Mouse (Mus musculus) heart, embryonic 15.5 days (tissue): ENCODE measurements around the gene Dmc1. TPM values are rescaled to one million over a fixed set of nuclear protein-coding genes. Genes with fewer than 3 reads are reported as not detected.
A peak's percentile ranks its signal among the peaks of the same experiment; 100 is the strongest.

Source experiments
- ATAC-seq: fragments of 200-750 bp; cut with Nextera tagmentation; replicated peaks from 2 replicates; pipeline ENCODE4 v1.8.0; 2017; ENCODE audit warnings: low read depth, moderate TSS enrichment; ENCODE audit not compliant: insufficient number of reproducible peaks, insufficient read depth, low FRiP score
- H3K27ac ChIP-seq: fragments of 300-500 bp; sonication (generic); 2 replicates; pipeline ENCODE4 v1.5.1; 2015; ENCODE audit warnings: mild to moderate bottlenecking, inconsistent platforms
- H3K27me3 ChIP-seq: fragments of 300-500 bp; sonication (generic); 2 replicates; pipeline ENCODE4 v1.6.1; 2015; ENCODE audit warnings: inconsistent platforms
- H3K36me3 ChIP-seq: fragments of 300-500 bp; sonication (generic); 2 replicates; pipeline ENCODE4 v1.6.1; 2015; ENCODE audit warnings: mild to moderate bottlenecking, inconsistent platforms
- H3K4me1 ChIP-seq: fragments of 300-500 bp; sonication (generic); replicated peaks from 2 replicates; pipeline ENCODE4 v1.6.1; 2015; ENCODE audit warnings: inconsistent platforms
- H3K4me2 ChIP-seq: fragments of 300-500 bp; sonication (generic); 2 replicates; pipeline ENCODE4 v1.6.1; 2015; ENCODE audit warnings: inconsistent platforms, mild to moderate bottlenecking, moderate library complexity
- H3K4me3 ChIP-seq: fragments of 300-500 bp; sonication (generic); 2 replicates; pipeline ENCODE4 v1.5.1; 2015; ENCODE audit warnings: mild to moderate bottlenecking, inconsistent platforms
- H3K9ac ChIP-seq: fragments of 300-500 bp; sonication (generic); 2 replicates; pipeline ENCODE4 v1.6.1; 2015; ENCODE audit warnings: mild to moderate bottlenecking, inconsistent platforms
- H3K9me3 ChIP-seq: fragments of 300-500 bp; sonication (generic); replicated peaks from 2 replicates; pipeline ENCODE4 v1.6.1; 2016; ENCODE audit warnings: inconsistent platforms
- WGBS: fragments of 180-500 bp; shearing (Covaris S2); methylation state at CpG from one replicate; pipeline ENCODE4 v1.1.7; 2015; ENCODE audit warnings: mixed read lengths; 5-methylcytosine and 5-hydroxymethylcytosine counted together
- polyA plus RNA-seq: library from polyadenylated mRNA; unstranded; fragments of >200 nt; fragmentation: Nextera tagmentation; extraction: Ambion mirVana; gene quantifications from 2 replicates; pipeline ENCODE4 v1.2.1, GENCODE M21; 2015

Gene Dmc1
- 1.3 and 1.5 TPM in 2 replicates for polyA plus RNA-seq

DNA sequence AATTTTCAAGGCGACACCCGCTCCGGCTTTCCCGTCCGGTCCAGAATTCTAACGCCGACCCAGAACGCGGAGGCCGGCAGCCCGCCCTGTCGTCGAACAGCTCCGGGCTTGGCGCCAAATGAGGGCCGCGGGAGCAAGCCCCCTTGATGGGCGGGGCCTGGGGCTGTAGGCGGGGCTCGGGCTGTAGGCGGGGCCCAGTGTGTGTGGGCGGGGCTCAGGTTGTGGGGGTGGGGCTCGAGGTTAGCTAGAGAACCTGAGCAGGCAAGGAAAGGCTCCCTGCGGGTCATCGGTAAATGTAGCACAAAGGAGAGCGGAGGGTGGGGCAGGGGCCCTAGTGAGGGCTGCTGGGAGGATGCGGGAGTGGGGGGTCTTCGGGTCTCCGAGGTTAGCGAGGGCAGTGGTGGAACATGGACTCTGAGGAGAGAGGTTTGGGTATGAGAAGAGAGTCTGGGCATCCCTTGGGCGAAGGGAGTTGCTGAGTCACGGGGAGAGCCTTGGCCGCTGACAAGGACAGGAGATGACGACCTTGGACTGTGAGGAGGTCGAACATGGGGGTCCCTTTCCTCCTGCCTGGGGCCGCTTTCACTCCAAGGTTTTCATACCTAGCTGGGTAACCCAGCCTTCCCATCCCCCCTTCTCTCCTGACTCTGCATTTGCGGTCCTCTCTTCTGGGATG, at the start of gene Dmc1:
Dmc1 (minus strand) TSS at position 120 of the 676 bp plus-strand sequence.
- Histone ChIP-seq H3K27me3 (no peaks in the 10 kb centered on the region), H3K9ac (peak within 1 kb of the TSS; percentile 45), H3K4me3 (peak within 1 kb of the TSS; percentile 43), H3K4me2 (peak within 1 kb of the TSS; percentile 65), H3K9me3 (no peaks in the 10 kb centered on the region), H3K27ac (no peak within 1 kb of the TSS), H3K4me1 (peaks cover 10% of the 10 kb centered on the region), H3K36me3 (no peaks in the 10 kb centered on the region)
- 10% methylated on average over 37 of the region's 37 CpGs for WGBS
- ATAC-seq, result peak; percentile 58

DNA sequence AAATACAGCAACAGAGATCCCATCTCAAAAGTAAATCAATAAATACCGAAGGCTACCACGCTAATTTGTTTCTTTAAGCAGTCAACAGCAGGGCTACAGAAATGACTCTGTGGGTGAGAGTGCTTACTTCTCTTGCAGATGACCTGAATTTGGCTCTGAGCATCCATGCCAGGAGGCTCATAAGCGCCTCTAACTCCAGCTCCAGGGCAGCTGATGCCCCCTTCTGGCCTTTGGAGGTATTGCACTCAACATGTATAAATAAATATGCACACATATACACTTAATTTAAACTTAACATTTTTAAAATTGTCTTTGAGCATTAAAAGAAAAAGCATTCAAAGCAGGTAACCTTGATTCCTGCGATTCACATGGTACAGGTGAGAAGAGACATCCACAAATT, 46.6 kb upstream of the Dmc1 start:
- Histone ChIP-seq H3K9ac (no peak overlapping the region), H3K9me3 (0 out of 2 replicates have a peak, but pooled peaks cover 3% of the 10 kb centered on the region), H3K36me3 (no peaks in the 10 kb centered on the region), H3K4me2 (no peak overlapping the region), H3K27me3 (no peaks in the 10 kb centered on the region), H3K27ac (no peak overlapping the region), H3K4me3 (no peak overlapping the region), H3K4me1 (no peaks in the 10 kb centered on the region)
- 76% methylated on average over 4 of the region's 4 CpGs for WGBS
- no peak for ATAC-seq

DNA sequence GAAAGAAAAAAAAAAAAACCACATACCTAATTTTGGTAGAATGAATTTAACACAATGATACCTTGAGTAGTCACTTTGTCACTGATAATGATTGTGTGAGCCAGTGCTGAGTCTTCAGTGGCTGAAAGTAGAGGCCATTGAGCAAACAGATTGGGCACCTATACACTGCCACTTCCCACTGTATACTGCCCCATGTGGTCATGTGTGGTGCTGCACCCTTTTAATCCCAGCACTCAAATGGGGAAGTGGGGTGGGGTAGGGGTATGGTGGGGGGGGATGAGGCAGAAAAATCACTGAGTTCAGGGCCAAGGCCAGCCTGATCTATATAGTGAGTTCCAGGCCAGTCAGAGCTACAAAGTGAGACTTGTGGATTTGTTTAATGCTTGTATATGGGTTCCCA, 45.7 kb upstream of the Dmc1 start:
- ATAC-seq, result no peak
- 0 out of 2 replicates have a peak, but pooled peaks cover 3% of the 10 kb centered on the region for H3K9me3 ChIP-seq

GRCm38 (mm10) chr15:79648130-79648529, 43.2 kb upstream of the Dmc1 start:
- WGBS, result 84% methylated on average over 12 of the region's 12 CpGs

More for the DNA sequence above, 45.7 kb upstream of the Dmc1 start:
- Histone ChIP-seq H3K36me3 (no peaks in the 10 kb centered on the region), H3K4me3 (no peak overlapping the region), H3K4me2 (no peak overlapping the region), H3K4me1 (no peaks in the 10 kb centered on the region), H3K27me3 (no peaks in the 10 kb centered on the region), H3K27ac (no peak overlapping the region), H3K9ac (no peak overlapping the region)

DNA sequence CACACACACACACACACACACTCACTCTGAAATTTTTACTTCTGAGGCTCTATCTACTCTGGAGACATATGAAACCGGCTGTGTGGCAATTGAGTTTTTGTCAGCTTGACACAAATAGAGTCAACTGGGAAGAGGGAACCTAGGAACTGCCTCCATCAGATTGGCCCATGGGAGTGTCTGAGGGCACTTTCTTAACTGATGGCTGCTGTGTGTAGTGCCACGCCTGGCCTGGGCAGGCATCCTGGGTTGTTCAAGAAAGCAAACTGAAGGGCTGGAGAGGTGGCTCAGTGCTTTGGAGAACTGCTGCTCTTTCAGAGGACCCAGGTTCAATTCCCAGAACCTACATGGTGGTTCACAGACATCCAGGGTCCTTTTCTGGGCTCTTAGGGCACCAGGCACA, 40.6 kb upstream of the Dmc1 start:
- H3K27ac ChIP-seq, result no peak overlapping the region
- ATAC-seq, result no peak
- no peaks in the 10 kb centered on the region for H3K4me1 ChIP-seq
- no peak overlapping the region for H3K4me3 ChIP-seq
- H3K4me2 ChIP-seq, result no peak overlapping the region
- 70% methylated on average over 2 of the region's 2 CpGs for WGBS
- no peak overlapping the region for H3K9ac ChIP-seq
- H3K27me3 ChIP-seq, result no peaks in the 10 kb centered on the region
- H3K36me3 ChIP-seq, result no peaks in the 10 kb centered on the region
- H3K9me3 ChIP-seq, result no peaks in the 10 kb centered on the region

More at GRCm38 (mm10) chr15:79648130-79648529, 43.2 kb upstream of the Dmc1 start:
- 0 out of 2 replicates have a peak, but pooled peaks cover 3% of the 10 kb centered on the region for H3K9me3 ChIP-seq
- H3K27ac ChIP-seq, result no peak overlapping the region
- no peaks in the 10 kb centered on the region for H3K4me1 ChIP-seq
- no peak overlapping the region for H3K9ac ChIP-seq
- ATAC-seq, result no peak
- no peak overlapping the region for H3K4me3 ChIP-seq
- no peak overlapping the region for H3K4me2 ChIP-seq
- H3K27me3 ChIP-seq, result no peaks in the 10 kb centered on the region
- no peaks in the 10 kb centered on the region for H3K36me3 ChIP-seq

- H3K27ac ChIP-seq, result no peak overlapping the region
- no peaks in the 10 kb centered on the region for H3K36me3 ChIP-seq
- WGBS, result 56% methylated on average over 12 of the region's 12 CpGs
- H3K27me3 ChIP-seq, result no peaks in the 10 kb centered on the region
- H3K4me3 ChIP-seq, result no peak overlapping the region
- H3K4me1 ChIP-seq, result no peaks in the 10 kb centered on the region
- no peak overlapping the region for H3K4me2 ChIP-seq
- H3K9me3 ChIP-seq, result no peaks in the 10 kb centered on the region
- ATAC-seq, result no peak
- no peak overlapping the region for H3K9ac ChIP-seq
Observed at GRCm38 (mm10) chr15:79641135-79641817, 36.4 kb upstream of the Dmc1 start.

- Histone ChIP-seq H3K36me3 (no peaks in the 10 kb centered on the region; the same call in 1 of the 2 replicates), H3K4me2 (no peak overlapping the region), H3K27me3 (no peaks in the 10 kb centered on the region), H3K4me3 (no peak overlapping the region), H3K9ac (no peak overlapping the region), H3K27ac (no peak overlapping the region), H3K9me3 (no peaks in the 10 kb centered on the region), H3K4me1 (no peaks in the 10 kb centered on the region)
- WGBS, result 54% methylated on average over 2 of the region's 2 CpGs
- ATAC-seq, result no peak
Observed at GRCm38 (mm10) chr15:79630471-79630870, 25.6 kb upstream of the Dmc1 start.

- no peak overlapping the region for H3K9ac ChIP-seq
Observed at GRCm38 (mm10) chr15:79619770-79620414, 15.0 kb upstream of the Dmc1 start.

DNA sequence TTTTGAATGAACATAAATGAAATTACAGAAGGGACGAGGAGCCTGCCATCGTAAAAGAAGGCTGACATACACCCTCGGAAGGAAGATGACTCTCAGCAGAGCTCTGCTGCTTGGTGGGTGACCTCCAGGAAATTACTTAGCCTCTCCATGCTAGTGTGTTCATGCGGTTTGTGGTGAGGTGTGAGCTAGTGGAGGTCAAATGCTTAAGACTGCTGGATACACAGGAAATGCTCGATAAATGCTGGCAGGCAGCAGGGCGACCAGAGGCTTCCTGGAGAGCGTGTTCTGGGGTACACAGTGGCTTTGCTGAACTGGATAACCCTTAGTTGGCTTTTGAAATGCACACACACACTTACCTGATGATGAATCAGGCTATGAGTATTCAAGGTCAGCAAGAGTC, 13.5 kb upstream of the Dmc1 start:
- no peak overlapping the region for H3K4me2 ChIP-seq
- H3K4me1 ChIP-seq, result no peaks in the 10 kb centered on the region
- no peak overlapping the region for H3K27ac ChIP-seq
- H3K4me3 ChIP-seq, result no peak overlapping the region
- H3K27me3 ChIP-seq, result no peaks in the 10 kb centered on the region
- H3K9me3 ChIP-seq, result no peaks in the 10 kb centered on the region
- no peak for ATAC-seq
- H3K36me3 ChIP-seq, result no peaks in the 10 kb centered on the region
- WGBS, result 78% methylated on average over 7 of the region's 7 CpGs
- H3K9ac ChIP-seq, result no peak overlapping the region

More at GRCm38 (mm10) chr15:79619770-79620414, 15.0 kb upstream of the Dmc1 start:
- Histone ChIP-seq H3K4me2 (no peak overlapping the region), H3K27ac (no peak overlapping the region), H3K36me3 (no peaks in the 10 kb centered on the region), H3K27me3 (no peaks in the 10 kb centered on the region), H3K4me1 (no peaks in the 10 kb centered on the region), H3K9me3 (no peaks in the 10 kb centered on the region), H3K4me3 (no peak overlapping the region)
- ATAC-seq, result no peak
- 69% methylated on average over 11 of the region's 11 CpGs for WGBS

GRCm38 (mm10) chr15:79617135-79617534, 12.2 kb upstream of the Dmc1 start:
- Histone ChIP-seq H3K4me3 (no peak overlapping the region), H3K4me1 (no peaks in the 10 kb centered on the region), H3K36me3 (no peaks in the 10 kb centered on the region), H3K9me3 (no peaks in the 10 kb centered on the region), H3K27ac (no peak overlapping the region), H3K9ac (no peak overlapping the region), H3K4me2 (no peak overlapping the region), H3K27me3 (no peaks in the 10 kb centered on the region)
- WGBS, result 72% methylated on average over 11 of the region's 11 CpGs
- no peak for ATAC-seq

- WGBS, result 77% methylated on average over 5 of the region's 5 CpGs
- Histone ChIP-seq H3K4me2 (no peak overlapping the region), H3K4me1 (no peaks in the 10 kb centered on the region), H3K27ac (no peak overlapping the region), H3K9ac (no peak overlapping the region), H3K27me3 (no peaks in the 10 kb centered on the region), H3K4me3 (no peak overlapping the region), H3K36me3 (no peaks in the 10 kb centered on the region), H3K9me3 (no peaks in the 10 kb centered on the region)
- ATAC-seq, result no peak
Observed at GRCm38 (mm10) chr15:79616729-79617128, 11.8 kb upstream of the Dmc1 start.
